ENCODE assay signal across 8 mouse cellular contexts in genomic region chrX:103981169-103981689, GRCm38 (mm10). TPM values are rescaled to one million over a fixed set of nuclear protein-coding genes. Genes with fewer than 3 reads are reported as not detected.
DNase-seq lines count a peak whose midpoint lies in the region; ATAC-seq lines count a peak whose summit lies in the region.

Gene Rlim, minus strand, starts transcription at chrX:103981284.

- peaks cover 37% of the 10 kb centered on the region for H3K27me3 ChIP-seq in heart, embryonic 13.5 days (replicated peaks)
- H3K27me3 ChIP-seq in liver, embryonic 12.5 days (replicated peaks): peaks cover 16% of the 10 kb centered on the region
- H3K27me3 ChIP-seq in stomach, embryonic 15.5 days (replicated peaks): no peaks in the 10 kb centered on the region; the same call in 1 of the 2 replicates

- WGBS in heart, embryonic 13.5 days: 12% methylated on average over 27 of the region's 27 CpGs
- 14% methylated on average over 27 of the region's 27 CpGs for WGBS in liver, embryonic 12.5 days (ENCODE audit: insufficient replicate concordance)
- WGBS in stomach, embryonic 15.5 days: 22% methylated on average over 27 of the region's 27 CpGs

- ATAC-seq in heart, embryonic 13.5 days (ENCODE audit: extremely low read depth, insufficient number of reproducible peaks, low FRiP score, low TSS enrichment): peak; percentile 99
- ATAC-seq in liver, embryonic 12.5 days: peak; percentile 100
- ATAC-seq in stomach, embryonic 15.5 days (ENCODE audit: insufficient read depth, low FRiP score, low read depth): peak; percentile 99

- peaks cover 18% of the 10 kb centered on the region for H3K36me3 ChIP-seq in heart, embryonic 13.5 days
- H3K36me3 ChIP-seq in liver, embryonic 12.5 days: peaks cover 19% of the 10 kb centered on the region
- H3K36me3 ChIP-seq in stomach, embryonic 15.5 days: no peaks in the 10 kb centered on the region

- H3K27ac ChIP-seq in brown adipose tissue, adult 24 weeks (replicated peaks; ENCODE audit: low read depth, low read length): peak within 1 kb of the TSS; percentile 96
- H3K27ac ChIP-seq in heart, embryonic 13.5 days (replicated peaks): peak within 1 kb of the TSS; percentile 95
- H3K27ac ChIP-seq in liver, embryonic 12.5 days: peak within 1 kb of the TSS; percentile 91
- H3K27ac ChIP-seq in stomach, embryonic 15.5 days: peak within 1 kb of the TSS; percentile 93

- peak within 1 kb of the TSS; percentile 70 for H3K4me2 ChIP-seq in heart, embryonic 13.5 days
- H3K4me2 ChIP-seq in liver, embryonic 12.5 days: peak within 1 kb of the TSS; percentile 65
- peak within 1 kb of the TSS; percentile 47 for H3K4me2 ChIP-seq in stomach, embryonic 15.5 days

- no peaks in the 10 kb centered on the region for H3K4me1 ChIP-seq in brown adipose tissue, adult 24 weeks (ENCODE audit: control insufficient read depth, insufficient read depth, insufficient read length, low read length)
- no peaks in the 10 kb centered on the region for H3K4me1 ChIP-seq in heart, embryonic 13.5 days
- no peaks in the 10 kb centered on the region; the same call in 1 of the 2 replicates for H3K4me1 ChIP-seq in liver, embryonic 12.5 days
- no peaks in the 10 kb centered on the region for H3K4me1 ChIP-seq in stomach, embryonic 15.5 days

- H3K9me3 ChIP-seq in heart, embryonic 13.5 days: no peaks in the 10 kb centered on the region
- H3K9me3 ChIP-seq in liver, embryonic 12.5 days (replicated peaks): no peaks in the 10 kb centered on the region
- H3K9me3 ChIP-seq in stomach, embryonic 15.5 days: no peaks in the 10 kb centered on the region

- H3K9ac ChIP-seq in heart, embryonic 13.5 days: peak within 1 kb of the TSS; percentile 92
- peak within 1 kb of the TSS; percentile 85 for H3K9ac ChIP-seq in liver, embryonic 12.5 days
- H3K9ac ChIP-seq in stomach, embryonic 15.5 days: peak within 1 kb of the TSS; percentile 76

- DNase-seq in CD4-positive, CD25-positive, alpha-beta regulatory T cell, adult 2 months (ENCODE audit: low read depth, low spot score): peak; percentile 95
- DNase-seq in fat pad, adult 2 months (ENCODE audit: extremely low read depth, low read depth, low spot score): peak; percentile 34
- DNase-seq in kidney, postnatal 10 days: peak; percentile 93
- DNase-seq in natural killer cell, adult 2 months (ENCODE audit: low spot score in 2 of 2): peak; percentile 90 to 93

- H3K4me3 ChIP-seq in brown adipose tissue, adult 24 weeks (ENCODE audit: insufficient read depth, low read depth, low read length): peak within 1 kb of the TSS; percentile 100
- peak within 1 kb of the TSS; percentile 81 for H3K4me3 ChIP-seq in heart, embryonic 13.5 days
- peak within 1 kb of the TSS; percentile 80 for H3K4me3 ChIP-seq in liver, embryonic 12.5 days
- H3K4me3 ChIP-seq in stomach, embryonic 15.5 days (replicated peaks): peak within 1 kb of the TSS; percentile 67

RNA-seq across cellular contexts. Expression of gene Rlim, which starts in this region (rescaled TPM):
- 12.8 and 15.1 TPM in 2 replicates for polyA plus RNA-seq in brown adipose tissue, adult 24 weeks (2012; ENCODE audit: insufficient read depth, insufficient read length, missing spikeins)
- polyA plus RNA-seq in heart, embryonic 13.5 days (2015; fragmentation: Nextera tagmentation; extraction: Ambion mirVana): 18.2 and 18.3 TPM in 2 replicates
- 21.4 and 21.9 TPM in 2 replicates for polyA plus RNA-seq in liver, embryonic 12.5 days (2016; fragmentation: Nextera tagmentation; extraction: Ambion mirVana)
- polyA plus RNA-seq in stomach, embryonic 15.5 days (2015; fragmentation: Nextera tagmentation; extraction: Ambion mirVana): 30.6 and 34.3 TPM in 2 replicates

Comparison
In these comparisons a context has a peak if more than half of its experiments do, and no peak if none do; other contexts are left out.
1. Peak in every context shown above with its lines: DNase-seq, ATAC-seq, H3K4me3 ChIP-seq and H3K27ac ChIP-seq.
2. DNase-seq: peak in every context shown above with its lines; median percentile 95 in CD4-positive, CD25-positive, alpha-beta regulatory T cell, adult 2 months; 93 in kidney, postnatal 10 days; 92 in natural killer cell, adult 2 months; 34 in fat pad, adult 2 months.